Mouse (Mus musculus) CH12.LX (cell line): ENCODE measurements around the gene Mms19. TPM values are rescaled to one million over a fixed set of nuclear protein-coding genes. Genes with fewer than 3 reads are reported as not detected.

ENCODE experiments used
- DNase-seq: peaks from one replicate; pipeline ENCODE4 v3.0.0-alpha.2; 2013; ENCODE audit errors: extremely low read depth
- H3K27ac ChIP-seq: 2 replicates; pipeline ENCODE4 v1.5.1; 2012; ENCODE audit warnings: low read depth, mild to moderate bottlenecking, control low read depth, moderate library complexity; ENCODE audit not compliant: insufficient read depth
- H3K27me3 ChIP-seq: replicated peaks from 2 replicates; pipeline ENCODE3; 2012; ENCODE audit warnings: inconsistent platforms
- H3K36me3 ChIP-seq, 2 experiments: replicated peaks in 1 of 2; 2 replicates each; pipeline versions ENCODE3 to v1.6.1; 2012; ENCODE audit warnings: inconsistent platforms in 1 of 2, low read length in 1 of 2, mild to moderate bottlenecking in 1 of 2, mixed read lengths in 1 of 2, moderate library complexity in 1 of 2; ENCODE audit not compliant: control insufficient read depth in 1 of 2, insufficient read depth in 1 of 2
- H3K4me1 ChIP-seq, 2 experiments: 2 replicates each; pipeline ENCODE4 v1.6.1; 2012; ENCODE audit warnings: inconsistent platforms in 1 of 2, moderate library complexity in 1 of 2; ENCODE audit not compliant: insufficient read depth in 2 of 2, control insufficient read depth in 1 of 2
- H3K4me2 ChIP-seq: 2 replicates; pipeline ENCODE4 v1.6.1; 2012; ENCODE audit warnings: low read depth, mild to moderate bottlenecking, control low read depth; ENCODE audit not compliant: poor library complexity, insufficient read depth, severe bottlenecking
- H3K4me3 ChIP-seq, 3 experiments: fragments of 150-350 bp in 1 of 3; sonication (generic) in 1 of 3; replicated peaks in 1 of 3; 2 replicates each; pipeline versions ENCODE3 to v1.5.1; 2011 to 2012; ENCODE audit warnings: low read depth in 2 of 3, low read length in 2 of 3, mild to moderate bottlenecking in 2 of 3, moderate library complexity in 2 of 3, control low read depth in 1 of 3, improper control_type of control experiment in 1 of 3, inconsistent platforms in 1 of 3, mixed read lengths in 1 of 3; ENCODE audit not compliant: poor library complexity in 1 of 3
- H3K79me2 ChIP-seq: replicated peaks from 2 replicates; pipeline ENCODE4 v1.6.1; 2012; ENCODE audit warnings: mild to moderate bottlenecking, moderate library complexity; ENCODE audit not compliant: control insufficient read depth, poor library complexity, insufficient read depth, severe bottlenecking; ENCODE audit errors: extremely low read depth
- H3K9ac ChIP-seq: 2 replicates; pipeline ENCODE4 v1.6.1; 2012; ENCODE audit warnings: low read depth, mild to moderate bottlenecking, control low read depth, moderate library complexity; ENCODE audit not compliant: insufficient read depth
- H3K9me3 ChIP-seq: replicated peaks from 2 replicates; pipeline ENCODE3; 2012; ENCODE audit warnings: low read length, inconsistent platforms, mixed read lengths
- CTCF ChIP-seq, 2 experiments: IDR thresholded peaks in 1 of 2; conservative IDR thresholded peaks in 1 of 2; 2 replicates each; pipeline ENCODE4 v1.5.1; 2011 to 2012; ENCODE audit warnings: low read depth in 2 of 2, low read length in 2 of 2, improper control_type of control experiment in 1 of 2, inconsistent platforms in 1 of 2, mild to moderate bottlenecking in 1 of 2, moderate library complexity in 1 of 2
- ETS1 ChIP-seq: conservative IDR thresholded peaks from 2 replicates; pipeline ENCODE4 v1.6.1; 2012; ENCODE audit warnings: low read depth, mild to moderate bottlenecking, inconsistent platforms, low read length, improper control_type of control experiment, moderate library complexity
- MAFK ChIP-seq: IDR thresholded peaks from 2 replicates; pipeline ENCODE4 v1.6.1; 2011; ENCODE audit warnings: low read length, improper control_type of control experiment; ENCODE audit not compliant: insufficient replicate concordance
- MAZ ChIP-seq: IDR thresholded peaks from 2 replicates; pipeline ENCODE4 v1.6.1; 2012; ENCODE audit warnings: low read depth, mild to moderate bottlenecking, inconsistent platforms, low read length, improper control_type of control experiment, moderate library complexity
- NRF1 ChIP-seq: IDR thresholded peaks from 2 replicates; pipeline ENCODE4 v1.6.1; 2014; ENCODE audit warnings: low read depth, mild to moderate bottlenecking, inconsistent platforms, low read length, improper control_type of control experiment, moderate library complexity
- RAD21 ChIP-seq: IDR thresholded peaks from 2 replicates; pipeline ENCODE4 v1.6.1; 2011; ENCODE audit warnings: low read depth, mild to moderate bottlenecking, low read length, improper control_type of control experiment, moderate library complexity
- RCOR1 ChIP-seq: conservative IDR thresholded peaks from 2 replicates; pipeline ENCODE4 v1.6.1; 2012; ENCODE audit warnings: low read depth, mild to moderate bottlenecking, inconsistent platforms, low read length, improper control_type of control experiment
- SMC3 ChIP-seq: IDR thresholded peaks from 2 replicates; pipeline ENCODE4 v1.6.1; 2011; ENCODE audit warnings: low read depth, low read length, improper control_type of control experiment
- TCF12 ChIP-seq: IDR thresholded peaks from 2 replicates; pipeline ENCODE4 v1.6.1; 2014; ENCODE audit warnings: low read depth, mild to moderate bottlenecking, inconsistent platforms, low read length, improper control_type of control experiment
- USF2 ChIP-seq: conservative IDR thresholded peaks from 2 replicates; pipeline ENCODE4 v1.6.1; 2011; ENCODE audit warnings: low read depth, low read length, improper control_type of control experiment
- ZC3H11A ChIP-seq: IDR thresholded peaks from 2 replicates; pipeline ENCODE4 v1.6.1; 2012; ENCODE audit warnings: low read depth, mild to moderate bottlenecking, inconsistent platforms, low read length, improper control_type of control experiment
- ZKSCAN1 ChIP-seq: IDR thresholded peaks from 2 replicates; pipeline ENCODE4 v1.6.1; 2012; ENCODE audit warnings: low read depth, inconsistent platforms, low read length, improper control_type of control experiment, borderline replicate concordance
- ZMIZ1 ChIP-seq: IDR thresholded peaks from 2 replicates; pipeline ENCODE4 v1.6.1; 2012; ENCODE audit warnings: low read depth, mild to moderate bottlenecking, inconsistent platforms, low read length, improper control_type of control experiment
- ZNF384 ChIP-seq: IDR thresholded peaks from 2 replicates; pipeline ENCODE4 v1.6.1; 2012; ENCODE audit warnings: low read depth, low read length, improper control_type of control experiment, inconsistent platforms
- dilution Hi-C: fragments of 300-500 bp; cut with MboI; formaldehyde crosslinking; loops from 2 replicates; pipeline ENCODE4 v1.14.3; 2020; ENCODE audit warnings: low sequenced_read_pairs; ENCODE audit not compliant: extremely low pct_unique_long_range_greater_than_20kb, extremely low pct_ligation_motif_present
- in situ Hi-C: fragments of 300-500 bp; cut with MboI; formaldehyde crosslinking; loops from 3 replicates; pipeline ENCODE4 v1.14.3; 2019; ENCODE audit warnings: low sequenced_read_pairs, low pct_ligation_motif_present, low pct_unique_long_range_greater_than_20kb, mixed read lengths
- polyA plus RNA-seq: library from polyadenylated mRNA; unstranded; fragments of >175 nt; gene quantifications from 2 replicates; pipeline ENCODE4 v1.2.1, GENCODE M21; 2012; ENCODE audit warnings: low read depth; ENCODE audit not compliant: insufficient read length
- total RNA-seq, 2 experiments: library from RNA; depleted of rRNA; stranded (reverse); fragments of 300-350 nt in 1 of 2; fragments of >200 nt in 1 of 2; gene quantifications; 2 replicates each; pipeline ENCODE4 v1.2.3; 2012 to 2014

The Mms19 gene
- total and polyA plus RNA-seq, 3 experiments: 32.1 to 46.3 (median 43.3) TPM

GRCm38 (mm10) chr19:41910396-41910795 lies 70.6 kb downstream of the Mms19 start:
- H3K36me3 ChIP-seq: peaks cover 5 to 17% of the 10 kb centered on the region in 2 experiments
- peaks cover 34% of the 10 kb centered on the region for H3K79me2 ChIP-seq
- no peak overlapping the region for H3K4me3 ChIP-seq
- no peak overlapping the region for H3K4me2 ChIP-seq
- peaks cover 6 to 16% of the 10 kb centered on the region in 2 experiments; a peak in 3 of 4 replicates for H3K4me1 ChIP-seq
- H3K9me3 ChIP-seq: no peaks in the 10 kb centered on the region
- TF ChIP-seq MAFK (no peak), RCOR1 (no peak), RAD21 (no peak), ZMIZ1 (no peak), ETS1 (no peak), NRF1 (no peak), SMC3 (no peak), MAZ (no peak), ZKSCAN1 (no peak), TCF12 (no peak), USF2 (no peak), ZC3H11A (no peak)
- in situ Hi-C loops: no loop called here
- dilution Hi-C loops: no loop called here
- H3K27me3 ChIP-seq: no peaks in the 10 kb centered on the region
- H3K27ac ChIP-seq: no peak overlapping the region
- no peak overlapping the region for H3K9ac ChIP-seq
- no peak for DNase-seq

- H3K79me2 ChIP-seq: peaks cover 18% of the 10 kb centered on the region
- dilution Hi-C loops: no loop called here
- H3K27me3 ChIP-seq: no peaks in the 10 kb centered on the region
- TF ChIP-seq CTCF (conservative IDR thresholded peaks at IDR 0.05 in 1 of 2, IDR thresholded peaks at IDR 0.05 in 1 of 2; ENCODE audit: low read depth in 2 of 2, low read length in 2 of 2): no peak
- 0 out of 2 replicates have a peak, but pooled peaks have one; percentile 17 for TF ChIP-seq ZNF384
- in situ Hi-C loops: no loop called here
- no peak overlapping the region for H3K9ac ChIP-seq
- no peak overlapping the region for H3K4me2 ChIP-seq
- no peak overlapping the region for H3K27ac ChIP-seq
- H3K36me3 ChIP-seq: peaks cover 0 to 6% of the 10 kb centered on the region in 2 experiments
- H3K4me3 ChIP-seq: no peak overlapping the region
- peaks cover 1 to 4% of the 10 kb centered on the region in 2 experiments; a peak in 2 of 4 replicates for H3K4me1 ChIP-seq
- DNase-seq: no peak
- H3K9me3 ChIP-seq: no peaks in the 10 kb centered on the region
These were observed 72.2 kb downstream of the Mms19 start for GRCm38 (mm10) chr19:41908736-41909135.
